ENCODE assay signal across 10 mouse cellular contexts in the genomic region with DNA sequence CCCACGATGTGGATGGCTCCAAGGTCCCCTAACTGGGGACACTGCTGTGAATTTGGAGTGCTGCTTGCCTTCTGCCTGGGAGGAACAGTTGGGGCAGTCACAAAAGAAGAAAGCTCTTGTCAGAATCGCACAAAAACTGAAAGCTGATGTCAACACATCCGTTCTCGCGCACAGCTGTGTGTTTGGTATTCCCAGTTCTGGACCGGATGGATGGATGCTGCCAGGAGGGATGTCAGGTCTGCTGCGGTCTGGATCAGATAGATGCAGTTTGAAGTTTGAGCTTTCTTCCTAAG.
A peak's percentile ranks its signal among the peaks of the same experiment; 100 is the strongest.
DNase-seq lines count a peak whose midpoint lies in the region; ATAC-seq and TF ChIP-seq lines count a peak whose summit lies in the region.
"Had no signal": no experiment of that assay in that cellular context is flagged by ENCODE, and none has a peak within 500 bp of the region (broad histone marks: within the 10 kb centered on the region; RNA-seq: fewer than 3 reads in every experiment).

No protein-coding gene starts in this region.

- H3K4me2 ChIP-seq in kidney, embryonic 14.5 days (replicated peaks; ENCODE audit: low read depth, low read length): no peak overlapping the region
- H3K4me2 ChIP-seq in stomach, embryonic 14.5 days (replicated peaks; ENCODE audit: low read depth, low read length): no peak overlapping the region
- no peak overlapping the region for H3K4me2 ChIP-seq in stomach, postnatal 0 days (replicated peaks; ENCODE audit: low read depth)
- peak overlapping the region; percentile 30; the same call in 1 of the 2 replicates for H3K4me2 ChIP-seq in heart, postnatal 0 days (ENCODE audit: low read depth, low read length)
- H3K4me2 ChIP-seq: embryonic facial prominence, embryonic 15.5 days had no signal

- H3K9me3 ChIP-seq in kidney, embryonic 14.5 days (ENCODE audit: control insufficient read depth, low read length): no peaks in the 10 kb centered on the region
- no peaks in the 10 kb centered on the region for H3K9me3 ChIP-seq in stomach, embryonic 14.5 days (ENCODE audit: control insufficient read depth, low read depth, low read length)
- no peaks in the 10 kb centered on the region for H3K9me3 ChIP-seq in stomach, postnatal 0 days (ENCODE audit: control insufficient read depth, low read length)
- no peaks in the 10 kb centered on the region for H3K9me3 ChIP-seq in heart, postnatal 0 days (replicated peaks; ENCODE audit: control insufficient read depth, low read length)
- H3K9me3 ChIP-seq: embryonic facial prominence, embryonic 15.5 days had no signal

- H3K9ac ChIP-seq in kidney, embryonic 14.5 days (ENCODE audit: low read depth, low read length): no peak overlapping the region
- H3K9ac ChIP-seq in stomach, embryonic 14.5 days (replicated peaks; ENCODE audit: low read depth, low read length): no peak overlapping the region
- no peak overlapping the region for H3K9ac ChIP-seq in stomach, postnatal 0 days (ENCODE audit: low read length)
- 0 out of 2 replicates have a peak overlapping the region, but pooled peaks have one; percentile 1 for H3K9ac ChIP-seq in heart, postnatal 0 days (replicated peaks; ENCODE audit: low read depth, low read length)
- H3K9ac ChIP-seq: embryonic facial prominence, embryonic 15.5 days had no signal

- ATAC-seq in kidney, embryonic 14.5 days (ENCODE audit: low FRiP score, low TSS enrichment): no peak
- no peak for ATAC-seq in stomach, embryonic 14.5 days (ENCODE audit: insufficient number of reproducible peaks, insufficient read depth, low FRiP score, low read depth)
- no peak for ATAC-seq in stomach, postnatal 0 days (ENCODE audit: low FRiP score, low TSS enrichment)
- no peak for ATAC-seq in heart, postnatal 0 days (ENCODE audit: insufficient read depth, low read depth)

- peak overlapping the region; percentile 30; the same call in 1 of the 2 replicates for H3K27ac ChIP-seq in kidney, embryonic 14.5 days (ENCODE audit: low read depth, low read length)
- peak overlapping the region; percentile 4; the same call in 1 of the 2 replicates for H3K27ac ChIP-seq in stomach, embryonic 14.5 days (ENCODE audit: low read length)
- no peak overlapping the region for H3K27ac ChIP-seq in stomach, postnatal 0 days (replicated peaks)
- H3K27ac ChIP-seq in heart, postnatal 0 days (ENCODE audit: low read depth): 0 out of 2 replicates have a peak overlapping the region, but pooled peaks have one; percentile 18
- H3K27ac ChIP-seq: embryonic facial prominence, embryonic 15.5 days had no signal

- TF ChIP-seq CTCF in stomach, postnatal 0 days (IDR thresholded peaks at IDR 0.05; ENCODE audit: low read depth): no peak
- TF ChIP-seq CTCF in heart, postnatal 0 days (IDR thresholded peaks at IDR 0.05; ENCODE audit: low read depth): no peak

- no peak for DNase-seq in kidney, postnatal 14 days
- DNase-seq in stomach, postnatal 0 days (ENCODE audit: low spot score): no peak
- DNase-seq in heart, postnatal 0 days (ENCODE audit: low spot score): no peak
- DNase-seq in adrenal gland, adult 2 months: no peak
- DNase-seq in urinary bladder, postnatal 36 days (ENCODE audit: low spot score in 2 of 2): no peak
- DNase-seq in thymus, postnatal 4 days: no peak
- DNase-seq: cerebellum, adult 18-20 months had no signal

- H3K4me1 ChIP-seq in kidney, embryonic 14.5 days (ENCODE audit: control insufficient read depth, insufficient read depth, low read length): peaks cover 11% of the 10 kb centered on the region
- H3K4me1 ChIP-seq in stomach, embryonic 14.5 days (ENCODE audit: control insufficient read depth, insufficient read depth, low read length): peaks cover 5% of the 10 kb centered on the region; the same call in 1 of the 2 replicates
- H3K4me1 ChIP-seq in stomach, postnatal 0 days (replicated peaks; ENCODE audit: control insufficient read depth, insufficient read depth): peaks cover 3% of the 10 kb centered on the region; the same call in 1 of the 2 replicates
- H3K4me1 ChIP-seq in heart, postnatal 0 days (ENCODE audit: control insufficient read depth, insufficient read depth): 0 out of 2 replicates have a peak, but pooled peaks cover 4% of the 10 kb centered on the region

- H3K36me3 ChIP-seq in kidney, embryonic 14.5 days (ENCODE audit: control insufficient read depth, insufficient read depth, low read length): no peaks in the 10 kb centered on the region
- H3K36me3 ChIP-seq in stomach, embryonic 14.5 days (ENCODE audit: control insufficient read depth, insufficient read depth, low read length): no peaks in the 10 kb centered on the region
- H3K36me3 ChIP-seq in stomach, postnatal 0 days (ENCODE audit: control insufficient read depth, insufficient read depth, low read length): no peaks in the 10 kb centered on the region
- no peaks in the 10 kb centered on the region for H3K36me3 ChIP-seq in heart, postnatal 0 days (replicated peaks; ENCODE audit: control insufficient read depth, insufficient read depth, low read length)
- H3K36me3 ChIP-seq: embryonic facial prominence, embryonic 15.5 days had no signal

- no peak overlapping the region for H3K4me3 ChIP-seq in kidney, embryonic 14.5 days (ENCODE audit: low read length)
- no peak overlapping the region for H3K4me3 ChIP-seq in stomach, embryonic 14.5 days (ENCODE audit: low read depth, low read length)
- H3K4me3 ChIP-seq in stomach, postnatal 0 days (ENCODE audit: low read depth, low read length): no peak overlapping the region
- 0 out of 2 replicates have a peak overlapping the region, but pooled peaks have one; percentile 14 for H3K4me3 ChIP-seq in heart, postnatal 0 days (ENCODE audit: low read depth, low read length)
- H3K4me3 ChIP-seq: embryonic facial prominence, embryonic 15.5 days had no signal

- H3K27me3 ChIP-seq in kidney, embryonic 14.5 days (ENCODE audit: control insufficient read depth, insufficient read depth, low read length): no peaks in the 10 kb centered on the region
- no peaks in the 10 kb centered on the region for H3K27me3 ChIP-seq in stomach, embryonic 14.5 days (ENCODE audit: control insufficient read depth, insufficient read depth, low read length)
- H3K27me3 ChIP-seq in stomach, postnatal 0 days (ENCODE audit: control insufficient read depth, insufficient read depth, low read length): no peaks in the 10 kb centered on the region
- H3K27me3 ChIP-seq in heart, postnatal 0 days (ENCODE audit: control insufficient read depth, insufficient read depth, low read length): no peaks in the 10 kb centered on the region
- H3K27me3 ChIP-seq: embryonic facial prominence, embryonic 15.5 days had no signal

- whole genome bisulfite sequencing in kidney, embryonic 14.5 days: 89% methylated on average over 7 of the region's 7 CpGs
- WGBS in stomach, embryonic 14.5 days: 74% methylated on average over 7 of the region's 7 CpGs
- WGBS in stomach, postnatal 0 days: 62% methylated on average over 7 of the region's 7 CpGs
- WGBS in heart, postnatal 0 days: 45% methylated on average over 7 of the region's 7 CpGs

- no peak for TF ChIP-seq EP300 in stomach, postnatal 0 days (optimal IDR thresholded peaks at IDR 0.05)
- TF ChIP-seq EP300 in heart, postnatal 0 days (IDR thresholded peaks at IDR 0.05; ENCODE audit: low read depth): no peak
